Mouse (Mus musculus) intestine, embryonic 15.5 days (tissue): ENCODE measurements around the gene Gm11060. TPM values are rescaled to one million over a fixed set of nuclear protein-coding genes. Genes with fewer than 3 reads are reported as not detected.
A peak's percentile ranks its signal among the peaks of the same experiment; 100 is the strongest.

Source experiments
- ATAC-seq: fragments of 200-750 bp; cut with Nextera tagmentation; 2 replicates; pipeline ENCODE4 v1.8.0; 2017; ENCODE audit warnings: moderate TSS enrichment, moderate library complexity
- H3K27ac ChIP-seq: fragments of 300-500 bp; sonication (generic); 2 replicates; pipeline ENCODE4 v1.5.1; 2015; ENCODE audit warnings: mild to moderate bottlenecking, inconsistent platforms
- H3K27me3 ChIP-seq: fragments of 300-500 bp; sonication (generic); replicated peaks from 2 replicates; pipeline ENCODE4 v1.6.1; 2015; ENCODE audit warnings: inconsistent platforms
- H3K36me3 ChIP-seq: fragments of 300-500 bp; sonication (generic); 2 replicates; pipeline ENCODE4 v1.6.1; 2015; ENCODE audit warnings: inconsistent platforms
- H3K4me1 ChIP-seq: fragments of 300-500 bp; sonication (generic); replicated peaks from 2 replicates; pipeline ENCODE4 v1.6.1; 2015; ENCODE audit warnings: inconsistent platforms
- H3K4me2 ChIP-seq: fragments of 300-500 bp; sonication (generic); replicated peaks from 2 replicates; pipeline ENCODE4 v1.6.1; 2015; ENCODE audit warnings: mild to moderate bottlenecking, inconsistent platforms
- H3K4me3 ChIP-seq: fragments of 300-500 bp; sonication (generic); replicated peaks from 2 replicates; pipeline ENCODE4 v1.5.1; 2015; ENCODE audit warnings: inconsistent platforms
- H3K9ac ChIP-seq: fragments of 300-500 bp; sonication (generic); 2 replicates; pipeline ENCODE4 v1.6.1; 2015; ENCODE audit warnings: inconsistent platforms
- H3K9me3 ChIP-seq: fragments of 300-500 bp; sonication (generic); 2 replicates; pipeline ENCODE4 v1.6.1; 2016; ENCODE audit warnings: inconsistent platforms
- WGBS: fragments of 180-500 bp; shearing (Covaris S2); methylation state at CpG from one replicate; pipeline ENCODE4 v1.1.7; 2015; 5-methylcytosine and 5-hydroxymethylcytosine counted together
- polyA plus RNA-seq: library from polyadenylated mRNA; unstranded; fragments of >200 nt; fragmentation: Nextera tagmentation; extraction: Ambion mirVana; gene quantifications from 2 replicates; pipeline ENCODE4 v1.2.1, GENCODE M21; 2015

The Gm11060 gene
- polyA plus RNA-seq, 1 experiment from 2014 or later = not detected

DNA sequence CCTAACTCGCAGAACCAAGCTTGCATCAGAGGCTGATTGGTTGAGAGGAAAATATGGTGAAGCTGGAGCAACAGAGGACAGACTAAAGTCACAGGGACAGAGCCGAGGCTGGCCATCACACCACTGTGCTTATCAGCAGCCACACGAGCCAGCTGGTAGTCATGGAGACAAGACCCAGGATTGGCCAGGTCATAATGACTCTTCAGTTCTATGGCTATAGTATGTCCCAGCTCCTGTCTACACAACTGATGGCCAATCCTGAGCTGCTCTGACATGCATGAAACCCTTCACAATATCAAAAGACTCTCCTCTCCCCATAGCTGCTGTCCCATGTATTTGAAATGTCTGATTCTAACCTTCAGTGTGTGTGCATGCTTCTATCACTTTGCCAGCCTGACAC is 3.8 kb upstream of the Gm11060 start:
- Histone ChIP-seq H3K27me3 (no peaks in the 10 kb centered on the region), H3K9ac (no peak overlapping the region), H3K9me3 (no peaks in the 10 kb centered on the region), H3K36me3 (no peaks in the 10 kb centered on the region), H3K27ac (no peak overlapping the region), H3K4me3 (no peak overlapping the region), H3K4me2 (no peak overlapping the region), H3K4me1 (0 out of 2 replicates have a peak, but pooled peaks cover 3% of the 10 kb centered on the region)
- 78% methylated on average over 3 of the region's 3 CpGs for WGBS
- ATAC-seq = no peak

DNA sequence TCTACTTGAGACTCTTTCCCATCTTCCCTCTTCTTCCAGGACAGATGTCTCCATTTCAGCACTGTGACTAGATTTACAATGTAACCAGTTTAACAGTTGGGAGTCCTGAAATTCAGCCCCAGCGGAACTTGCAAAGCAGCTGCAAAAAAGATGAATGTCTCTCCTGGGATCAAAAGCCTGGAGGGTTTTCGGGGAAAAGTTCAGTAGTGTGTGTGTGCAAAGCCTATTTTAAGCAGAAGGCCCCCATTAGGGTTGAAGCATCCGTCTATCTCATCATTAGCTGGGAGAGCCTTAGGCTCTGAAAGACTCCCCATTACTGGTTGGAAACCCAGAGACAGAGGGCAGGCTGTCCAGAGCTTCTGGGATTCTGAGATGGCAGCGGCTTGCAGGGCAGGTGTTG is 2.7 kb upstream of the Gm11060 start:
- H3K4me3 ChIP-seq = no peak overlapping the region
- H3K9ac ChIP-seq = no peak overlapping the region
- no peaks in the 10 kb centered on the region for H3K27me3 ChIP-seq
- 47% methylated on average over 4 of the region's 4 CpGs for WGBS
- no peak for ATAC-seq
- no peaks in the 10 kb centered on the region for H3K9me3 ChIP-seq
- H3K27ac ChIP-seq = no peak overlapping the region
- H3K36me3 ChIP-seq = no peaks in the 10 kb centered on the region
- 0 out of 2 replicates have a peak, but pooled peaks cover 3% of the 10 kb centered on the region for H3K4me1 ChIP-seq
- no peak overlapping the region for H3K4me2 ChIP-seq

DNA sequence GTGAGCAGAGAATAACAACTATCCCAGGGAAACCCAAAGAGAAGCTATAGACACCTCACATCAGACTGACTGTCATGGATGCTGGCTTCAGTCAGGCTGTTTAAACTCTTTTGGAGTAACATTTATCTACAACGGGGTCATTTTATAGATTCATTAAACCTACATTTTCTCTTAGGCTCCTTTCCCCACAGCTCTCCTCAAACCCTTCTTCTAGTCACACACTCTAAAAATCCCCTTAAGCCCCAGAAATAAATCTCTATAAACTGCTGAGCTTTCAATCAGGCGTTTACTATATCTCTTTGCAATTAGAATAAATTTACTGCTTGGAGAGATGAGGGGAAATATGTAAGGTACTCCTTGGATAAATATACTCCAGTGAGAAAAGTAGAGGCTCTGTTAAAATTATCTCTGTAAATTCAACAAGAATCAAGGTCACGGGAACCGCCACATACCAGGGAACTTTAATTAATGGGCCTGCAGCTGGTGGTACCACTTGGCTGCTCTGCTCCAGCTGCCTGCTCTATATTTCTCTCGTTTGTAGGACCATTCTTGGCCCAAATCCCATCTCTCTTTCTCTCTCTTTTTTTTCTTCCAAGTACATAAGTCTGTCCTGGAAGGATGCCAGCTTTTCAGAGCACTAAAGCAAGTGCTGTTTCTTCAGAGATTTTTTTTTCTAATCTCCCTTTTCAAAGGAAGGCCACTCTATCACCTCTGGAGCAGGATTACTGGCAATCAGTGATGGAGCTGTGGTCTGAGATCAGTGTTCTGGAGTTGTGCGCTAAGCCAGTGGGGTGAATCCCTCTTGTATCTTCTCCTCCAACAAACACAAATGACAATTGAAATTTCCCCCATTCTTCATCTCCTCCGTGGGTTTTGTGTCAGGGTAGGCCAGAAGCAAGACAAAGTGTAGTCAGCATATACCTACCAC is 2.0 kb upstream of the Gm11060 start:
- Histone ChIP-seq H3K9me3 (no peaks in the 10 kb centered on the region), H3K27ac (no peak overlapping the region)
- 28% methylated on average over 7 of the region's 7 CpGs for WGBS

DNA sequence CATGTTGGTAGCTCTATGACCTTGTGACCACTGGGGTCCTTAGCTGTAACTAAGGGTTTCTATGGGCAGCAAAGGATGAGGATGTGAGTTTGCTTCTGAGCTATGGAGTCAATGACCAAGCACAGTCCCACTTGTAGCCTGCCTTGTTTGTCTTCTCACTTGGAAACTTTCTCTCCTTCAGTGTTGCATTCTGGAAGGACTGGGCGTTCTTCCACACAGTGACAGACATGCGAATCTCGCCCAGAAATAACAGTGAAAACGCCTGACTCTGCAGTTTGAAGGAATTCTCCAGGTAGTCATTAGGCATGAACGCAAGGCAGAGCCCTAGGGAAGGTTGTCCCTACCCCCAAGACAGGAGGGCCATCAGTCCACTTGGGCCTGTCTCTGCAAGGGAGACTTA is 827 bp upstream of the Gm11060 start:
- Histone ChIP-seq H3K4me2 (no peak overlapping the region), H3K27ac (no peak overlapping the region), H3K4me3 (no peak overlapping the region), H3K9me3 (no peaks in the 10 kb centered on the region), H3K9ac (no peak overlapping the region), H3K4me1 (0 out of 2 replicates have a peak, but pooled peaks cover 3% of the 10 kb centered on the region), H3K36me3 (no peaks in the 10 kb centered on the region), H3K27me3 (no peaks in the 10 kb centered on the region)
- ATAC-seq = no peak
- WGBS = 76% methylated on average over 5 of the region's 5 CpGs

More for the DNA sequence above, 2.0 kb upstream of the Gm11060 start:
- no peak overlapping the region for H3K4me3 ChIP-seq
- H3K9ac ChIP-seq = no peak overlapping the region
- no peaks in the 10 kb centered on the region for H3K27me3 ChIP-seq
- 0 out of 2 replicates have a peak, but pooled peaks cover 3% of the 10 kb centered on the region for H3K4me1 ChIP-seq
- no peaks in the 10 kb centered on the region for H3K36me3 ChIP-seq
- peak; percentile 76; the same call in 1 of the 2 replicates for ATAC-seq
- H3K4me2 ChIP-seq = no peak overlapping the region

DNA sequence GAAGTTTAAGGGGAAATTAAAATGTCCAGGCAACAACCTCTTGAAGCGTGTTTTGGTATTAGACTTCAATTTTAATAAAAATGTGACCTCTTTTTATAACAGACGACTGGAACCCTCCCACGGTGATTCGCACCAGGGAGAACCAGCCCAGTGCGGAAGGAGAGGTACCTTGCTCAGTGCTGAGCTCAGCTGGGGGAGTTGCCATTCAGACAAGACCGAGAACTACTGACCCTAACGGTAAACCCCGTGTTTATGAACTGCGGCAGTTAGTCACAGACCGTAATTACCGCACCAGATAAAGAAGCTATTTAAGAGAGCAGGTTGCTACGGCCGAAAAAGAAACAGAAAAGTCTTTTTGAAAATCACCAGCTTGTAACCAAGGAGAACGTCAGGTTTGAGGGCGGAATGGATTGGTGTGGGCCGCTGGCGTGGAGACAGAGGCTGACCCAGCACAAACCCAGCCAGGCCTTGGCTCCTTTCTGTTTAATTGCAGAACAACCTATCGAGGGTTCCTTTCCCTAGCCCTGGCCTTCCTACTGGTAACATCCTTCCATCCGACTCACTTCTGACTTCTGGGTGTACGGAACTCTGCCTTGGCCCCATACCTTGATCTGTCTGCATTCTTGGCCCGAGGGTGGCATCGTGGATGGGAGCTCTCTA is 5.6 kb downstream of the Gm11060 start:
- H3K4me3 ChIP-seq = no peak overlapping the region
- no peaks in the 10 kb centered on the region for H3K27me3 ChIP-seq
- no peaks in the 10 kb centered on the region for H3K9me3 ChIP-seq
- H3K27ac ChIP-seq = no peak overlapping the region
- H3K9ac ChIP-seq = no peak overlapping the region
- H3K4me1 ChIP-seq = no peaks in the 10 kb centered on the region
- H3K4me2 ChIP-seq = no peak overlapping the region
- ATAC-seq = no peak
- 84% methylated on average over 22 of the region's 22 CpGs for WGBS
- no peaks in the 10 kb centered on the region for H3K36me3 ChIP-seq

DNA sequence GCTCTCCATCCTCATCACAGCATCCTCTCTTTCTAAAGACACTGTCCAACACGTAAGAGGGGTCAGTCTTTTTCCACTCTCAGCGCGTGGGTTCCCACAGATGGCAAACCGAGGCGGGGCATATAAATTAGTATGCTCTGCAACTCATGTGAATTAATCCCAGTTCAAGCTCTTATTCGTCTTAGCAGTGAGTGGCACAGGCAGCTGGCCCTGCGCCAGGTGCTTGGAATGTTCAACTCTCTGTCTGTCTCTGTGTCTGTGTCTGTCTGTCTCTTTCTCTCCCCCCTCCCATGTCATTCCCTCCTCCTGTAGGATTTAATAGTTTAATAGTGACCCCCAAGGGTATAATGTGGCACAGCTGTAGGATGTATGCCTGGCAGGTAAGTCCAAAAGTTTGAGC is 7.6 kb downstream of the Gm11060 start:
- no peak overlapping the region for H3K4me3 ChIP-seq
- H3K4me2 ChIP-seq = no peak overlapping the region
- H3K27me3 ChIP-seq = no peaks in the 10 kb centered on the region
- no peaks in the 10 kb centered on the region for H3K36me3 ChIP-seq
- no peaks in the 10 kb centered on the region for H3K9me3 ChIP-seq
- ATAC-seq = no peak
- no peak overlapping the region for H3K27ac ChIP-seq
- H3K4me1 ChIP-seq = no peaks in the 10 kb centered on the region
- no peak overlapping the region for H3K9ac ChIP-seq
- WGBS = 68% methylated on average over 7 of the region's 7 CpGs

DNA sequence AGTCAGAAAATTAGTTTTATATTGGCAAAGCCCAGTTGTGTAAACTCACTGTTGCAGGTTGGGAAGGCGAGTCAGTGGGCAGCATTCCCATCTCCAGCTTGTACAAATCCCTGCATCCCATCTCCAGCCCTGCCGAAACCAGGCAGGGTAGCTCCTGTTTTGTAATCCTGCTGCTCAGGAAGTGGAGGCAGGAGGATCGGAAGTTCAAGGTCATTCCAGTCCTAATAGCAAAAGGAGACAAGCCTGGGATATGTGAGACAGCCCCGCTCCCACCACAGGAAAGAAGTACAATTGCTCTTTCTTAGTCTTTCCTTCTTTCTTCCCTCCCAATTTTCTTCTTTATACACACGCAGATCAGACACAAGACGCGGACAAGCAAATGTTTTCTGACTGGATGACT is 8.7 kb downstream of the Gm11060 start:
- H3K4me1 ChIP-seq = no peaks in the 10 kb centered on the region
- H3K4me3 ChIP-seq = no peak overlapping the region
- no peak overlapping the region for H3K4me2 ChIP-seq
- H3K27ac ChIP-seq = no peak overlapping the region
- WGBS = 55% methylated on average over 7 of the region's 7 CpGs
- no peaks in the 10 kb centered on the region for H3K27me3 ChIP-seq
- no peaks in the 10 kb centered on the region for H3K36me3 ChIP-seq
- no peak overlapping the region for H3K9ac ChIP-seq
- H3K9me3 ChIP-seq = no peaks in the 10 kb centered on the region
- ATAC-seq = no peak

DNA sequence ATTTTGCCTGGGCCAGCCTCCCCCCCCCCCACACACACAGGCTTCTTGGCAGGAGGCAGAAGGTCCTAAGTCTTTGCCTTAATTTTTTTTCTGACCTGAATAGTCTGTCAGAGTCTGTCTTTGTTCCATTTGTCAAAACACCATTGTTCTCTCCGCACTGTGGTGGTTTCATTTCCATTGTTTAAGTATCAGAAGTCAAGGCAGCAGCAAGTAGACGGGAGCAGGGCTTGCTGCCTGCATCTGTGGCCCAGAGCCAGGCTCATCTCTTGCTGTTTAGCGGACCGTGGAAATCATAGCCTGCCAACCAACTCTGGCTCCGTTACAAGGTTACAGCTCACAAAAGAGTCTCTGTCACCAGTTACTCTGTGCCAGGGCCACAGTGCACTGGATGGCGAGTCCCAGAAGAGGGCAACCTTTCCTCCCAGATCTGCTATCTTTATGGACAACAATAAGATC is 16.9 kb downstream of the Gm11060 start:
- Histone ChIP-seq H3K9ac (no peak overlapping the region), H3K27ac (no peak overlapping the region), H3K36me3 (no peaks in the 10 kb centered on the region), H3K9me3 (no peaks in the 10 kb centered on the region), H3K4me3 (no peak overlapping the region), H3K4me1 (no peaks in the 10 kb centered on the region), H3K4me2 (no peak overlapping the region), H3K27me3 (no peaks in the 10 kb centered on the region; the same call in 1 of the 2 replicates)
- 37% methylated on average over 6 of the region's 6 CpGs for WGBS
- ATAC-seq = peak; percentile 41; the same call in 1 of the 2 replicates

DNA sequence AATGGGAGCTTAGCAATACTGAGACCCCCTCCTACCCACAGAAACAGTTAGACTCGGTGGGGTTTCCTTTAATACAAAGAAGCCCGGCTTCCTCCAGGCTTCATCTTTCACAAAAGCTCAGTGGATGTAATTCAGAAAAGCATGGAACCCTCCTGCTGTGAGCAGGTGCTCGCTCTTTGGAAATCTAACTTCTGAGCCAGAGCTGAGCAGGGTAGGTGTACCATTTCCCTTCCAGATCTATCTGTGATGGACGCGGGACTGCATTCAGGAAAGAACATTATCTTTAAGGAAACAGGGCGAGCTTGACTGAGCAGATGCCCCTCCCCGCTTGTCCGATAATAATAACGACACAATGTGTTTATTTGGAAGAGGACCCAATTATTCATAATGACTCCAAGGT is 22.3 kb downstream of the Gm11060 start:
- Histone ChIP-seq H3K36me3 (no peaks in the 10 kb centered on the region), H3K9me3 (no peaks in the 10 kb centered on the region), H3K27me3 (peaks cover 4% of the 10 kb centered on the region), H3K4me3 (no peak overlapping the region), H3K9ac (no peak overlapping the region), H3K27ac (no peak overlapping the region), H3K4me2 (no peak overlapping the region), H3K4me1 (no peaks in the 10 kb centered on the region)
- no peak for ATAC-seq
- WGBS = 47% methylated on average over 9 of the region's 9 CpGs

DNA sequence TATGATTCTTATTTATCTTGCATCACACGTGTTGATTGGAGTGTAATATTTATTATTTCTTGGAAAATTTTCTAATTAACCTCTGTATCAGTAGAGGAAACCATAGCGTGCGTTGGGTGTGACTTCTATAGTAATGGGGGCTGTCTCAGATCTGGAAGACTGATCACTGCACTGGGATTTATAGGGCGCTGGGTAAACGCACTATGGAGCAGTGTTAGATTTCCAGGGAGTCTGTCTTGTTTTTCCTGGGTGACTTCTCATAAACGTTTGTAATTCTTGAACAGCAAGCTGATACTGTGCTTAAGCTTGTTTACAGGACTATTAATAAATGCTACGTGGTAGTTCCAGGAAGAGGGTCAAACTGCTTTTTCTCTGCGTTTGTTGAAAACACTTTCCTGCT is 25.9 kb downstream of the Gm11060 start:
- H3K4me1 ChIP-seq = peaks cover under 1% of the 10 kb centered on the region; the same call in 1 of the 2 replicates
- ATAC-seq = no peak

DNA sequence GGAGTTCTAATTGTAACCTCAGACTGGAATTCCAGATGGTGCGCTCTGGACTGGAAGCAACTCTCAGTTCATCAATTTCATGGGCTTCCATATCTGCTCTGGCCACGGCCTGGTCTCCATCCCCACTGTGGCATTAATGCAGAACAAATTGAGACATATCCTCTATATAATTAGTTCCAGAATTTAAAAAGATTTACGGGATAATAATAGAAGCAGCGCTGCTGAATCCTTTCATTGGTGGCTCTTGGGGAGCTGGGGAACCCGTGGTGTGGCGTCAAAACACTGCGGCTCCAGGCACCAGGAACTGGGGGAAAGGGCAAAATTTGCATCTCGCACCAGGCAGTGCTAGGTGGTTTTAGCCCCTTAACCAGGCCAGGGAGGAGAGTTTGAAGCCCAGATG is 30.4 kb downstream of the Gm11060 start:
- no peak overlapping the region for H3K4me2 ChIP-seq
- no peaks in the 10 kb centered on the region for H3K36me3 ChIP-seq
- no peak overlapping the region for H3K4me3 ChIP-seq
- no peak overlapping the region for H3K27ac ChIP-seq
- H3K27me3 ChIP-seq = peaks cover 74% of the 10 kb centered on the region
- H3K9me3 ChIP-seq = no peaks in the 10 kb centered on the region
- H3K4me1 ChIP-seq = peaks cover 17% of the 10 kb centered on the region
- no peak for ATAC-seq
- 10% methylated on average over 8 of the region's 8 CpGs for WGBS
- no peak overlapping the region for H3K9ac ChIP-seq

More for the DNA sequence above, 25.9 kb downstream of the Gm11060 start:
- Histone ChIP-seq H3K4me3 (no peak overlapping the region), H3K4me2 (no peak overlapping the region), H3K9ac (no peak overlapping the region), H3K36me3 (no peaks in the 10 kb centered on the region), H3K27ac (no peak overlapping the region), H3K27me3 (peaks cover 34% of the 10 kb centered on the region), H3K9me3 (no peaks in the 10 kb centered on the region)
- 37% methylated on average over 8 of the region's 8 CpGs for WGBS

DNA sequence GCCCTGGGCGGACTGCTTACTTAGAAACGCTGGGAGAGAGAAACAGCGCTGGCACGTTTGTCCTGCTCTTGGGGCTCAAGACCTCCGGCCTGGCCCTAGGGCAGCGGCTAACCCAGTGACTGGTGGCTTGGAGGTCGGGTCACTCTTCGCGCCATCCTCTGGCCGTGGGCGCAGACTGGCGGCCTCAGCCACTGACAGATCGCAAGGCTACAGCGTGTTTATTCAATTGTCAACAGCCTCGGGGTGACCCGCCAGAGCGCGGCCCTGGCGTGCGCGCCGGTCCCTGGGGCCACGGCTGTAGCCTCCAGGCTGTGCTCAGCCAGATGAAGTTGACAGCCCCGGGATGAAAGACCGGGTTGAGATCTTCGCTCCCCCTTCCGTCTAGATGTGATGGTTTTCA is 31.1 kb downstream of the Gm11060 start:
- H3K9ac ChIP-seq = no peak overlapping the region
- H3K9me3 ChIP-seq = no peaks in the 10 kb centered on the region
- WGBS = 3% methylated on average over 27 of the region's 27 CpGs
- peak overlapping the region; percentile 44 for H3K4me2 ChIP-seq
- H3K36me3 ChIP-seq = no peaks in the 10 kb centered on the region
- H3K27me3 ChIP-seq = peaks cover 80% of the 10 kb centered on the region
- no peak overlapping the region for H3K27ac ChIP-seq
- H3K4me1 ChIP-seq = peaks cover 24% of the 10 kb centered on the region
- ATAC-seq = no peak
- H3K4me3 ChIP-seq = 0 out of 2 replicates have a peak overlapping the region, but pooled peaks have one; percentile 12
